Mouse (Mus musculus): Measurements from ENCODE around the gene Peli3. TPM values are rescaled to one million over a fixed set of nuclear protein-coding genes. Genes with fewer than 3 reads are reported as not detected.
A peak's percentile ranks its signal among the peaks of the same experiment; 100 is the strongest.
"Not testable (repeated sequence)": the region's sequence is repeated elsewhere in the genome, so short reads cannot be mapped to it uniquely, and the experiment has no call there.

Peli3 gene
- 5.0 and 5.1 TPM in 2 replicates for polyA plus RNA-seq (2015; fragmentation: Nextera tagmentation; extraction: Ambion mirVana)

GRCm38 (mm10) chr19:4942551-4943252, at the start of gene Peli3:
Gene Peli3, minus strand, starts transcription at chr19:4943127.
- Histone ChIP-seq H3K9me3 (replicated peaks) (no peaks in the 10 kb centered on the region), H3K4me2 (replicated peaks) (peak within 1 kb of the TSS; percentile 78), H3K36me3 (no peaks in the 10 kb centered on the region), H3K27me3 (no peaks in the 10 kb centered on the region), H3K27ac (replicated peaks) (peak within 1 kb of the TSS; percentile 66), H3K4me1 (peaks cover 22% of the 10 kb centered on the region), H3K4me3 (replicated peaks) (peak within 1 kb of the TSS; percentile 72), H3K9ac (peak within 1 kb of the TSS; percentile 45)
- WGBS: under 1% methylated on average over 50 of the region's 55 CpGs
- peak; percentile 93 for ATAC-seq (ENCODE audit: insufficient number of reproducible peaks, low FRiP score, low TSS enrichment, low read depth)

GRCm38 (mm10) chr19:4992371-4992770, 49.4 kb upstream of the Peli3 start:
- no peak for ATAC-seq (ENCODE audit: insufficient number of reproducible peaks, low FRiP score, low TSS enrichment, low read depth)
- Histone ChIP-seq H3K9me3 (replicated peaks) (no peaks in the 10 kb centered on the region), H3K4me1 (peaks cover 5% of the 10 kb centered on the region), H3K9ac (no peak overlapping the region), H3K27me3 (peaks cover 53% of the 10 kb centered on the region), H3K36me3 (no peaks in the 10 kb centered on the region), H3K4me3 (replicated peaks) (no peak overlapping the region), H3K4me2 (replicated peaks) (no peak overlapping the region), H3K27ac (replicated peaks) (no peak overlapping the region)
- WGBS: 11% methylated on average over 8 of the region's 8 CpGs

GRCm38 (mm10) chr19:4990716-4991115, 47.8 kb upstream of the Peli3 start:
- Histone ChIP-seq H3K9ac (no peak overlapping the region), H3K27me3 (peaks cover 60% of the 10 kb centered on the region), H3K9me3 (replicated peaks) (no peaks in the 10 kb centered on the region), H3K4me3 (replicated peaks) (no peak overlapping the region), H3K27ac (replicated peaks) (no peak overlapping the region), H3K36me3 (no peaks in the 10 kb centered on the region), H3K4me1 (peaks cover 5% of the 10 kb centered on the region), H3K4me2 (replicated peaks) (0 out of 2 replicates have a peak overlapping the region, but pooled peaks have one; percentile 10)
- no peak for ATAC-seq (ENCODE audit: insufficient number of reproducible peaks, low FRiP score, low TSS enrichment, low read depth)
- whole genome bisulfite sequencing: 1% methylated on average over 20 of the region's 22 CpGs

- Histone ChIP-seq H3K27ac (replicated peaks) (no peak within 1 kb of the TSS), H3K9ac (no peak within 1 kb of the TSS), H3K4me2 (replicated peaks) (0 out of 2 replicates have a peak within 1 kb of the TSS, but pooled peaks have one; percentile 10), H3K4me1 (peaks cover 5% of the 10 kb centered on the region), H3K36me3 (no peaks in the 10 kb centered on the region), H3K9me3 (replicated peaks) (no peaks in the 10 kb centered on the region), H3K4me3 (replicated peaks) (no peak within 1 kb of the TSS), H3K27me3 (peaks cover 65% of the 10 kb centered on the region)
- whole genome bisulfite sequencing: 17% methylated on average over 4 of the region's 4 CpGs
- no peak for ATAC-seq (ENCODE audit: insufficient number of reproducible peaks, low FRiP score, low TSS enrichment, low read depth)
These were observed 47.3 kb upstream of the Peli3 start, which contains the start of gene Npas4 for GRCm38 (mm10) chr19:4990256-4990625. Gene Npas4, minus strand, starts transcription at chr19:4990316.

- Histone ChIP-seq H3K4me2 (replicated peaks) (no peak overlapping the region), H3K36me3 (no peaks in the 10 kb centered on the region), H3K27me3 (peaks cover 67% of the 10 kb centered on the region), H3K9me3 (replicated peaks) (no peaks in the 10 kb centered on the region), H3K4me1 (peaks cover 5% of the 10 kb centered on the region), H3K27ac (replicated peaks) (no peak overlapping the region), H3K9ac (no peak overlapping the region), H3K4me3 (replicated peaks) (no peak overlapping the region)
- ATAC-seq (ENCODE audit: insufficient number of reproducible peaks, low FRiP score, low TSS enrichment, low read depth): no peak
- WGBS: 18% methylated on average over 45 of the region's 47 CpGs
These were observed 46.7 kb upstream of the Peli3 start for GRCm38 (mm10) chr19:4989434-4990255.

GRCm38 (mm10) chr19:4989013-4989412, 46.1 kb upstream of the Peli3 start:
- H3K4me3 ChIP-seq (replicated peaks): no peak overlapping the region
- no peak for ATAC-seq (ENCODE audit: insufficient number of reproducible peaks, low FRiP score, low TSS enrichment, low read depth)
- H3K4me2 ChIP-seq (replicated peaks): no peak overlapping the region
- 3% methylated on average over 13 of the region's 13 CpGs for WGBS
- no peaks in the 10 kb centered on the region for H3K9me3 ChIP-seq (replicated peaks)
- peaks cover 5% of the 10 kb centered on the region for H3K4me1 ChIP-seq
- H3K36me3 ChIP-seq: no peaks in the 10 kb centered on the region
- no peak overlapping the region for H3K27ac ChIP-seq (replicated peaks)
- peaks cover 68% of the 10 kb centered on the region for H3K27me3 ChIP-seq
- no peak overlapping the region for H3K9ac ChIP-seq

- no peak for ATAC-seq (ENCODE audit: insufficient number of reproducible peaks, low FRiP score, low TSS enrichment, low read depth)
- no peak overlapping the region for H3K9ac ChIP-seq
- H3K4me1 ChIP-seq: no peaks in the 10 kb centered on the region
- H3K27ac ChIP-seq (replicated peaks): no peak overlapping the region
- peaks cover 43% of the 10 kb centered on the region for H3K27me3 ChIP-seq
- H3K36me3 ChIP-seq: no peaks in the 10 kb centered on the region
- no peak overlapping the region for H3K4me3 ChIP-seq (replicated peaks)
- no peaks in the 10 kb centered on the region for H3K9me3 ChIP-seq (replicated peaks)
- no peak overlapping the region for H3K4me2 ChIP-seq (replicated peaks)
These were observed 38.8 kb upstream of the Peli3 start for GRCm38 (mm10) chr19:4981767-4982166.

- Histone ChIP-seq H3K9me3 (replicated peaks) (no peaks in the 10 kb centered on the region), H3K27me3 (no peaks in the 10 kb centered on the region), H3K4me3 (replicated peaks) (no peak overlapping the region), H3K9ac (no peak overlapping the region), H3K4me1 (no peaks in the 10 kb centered on the region; the same call in 1 of the 2 replicates), H3K36me3 (peaks cover 28% of the 10 kb centered on the region), H3K27ac (replicated peaks) (no peak overlapping the region), H3K4me2 (replicated peaks) (no peak overlapping the region)
- 85% methylated on average over 2 of the region's 2 CpGs for WGBS
- ATAC-seq (ENCODE audit: insufficient number of reproducible peaks, low FRiP score, low TSS enrichment, low read depth): no peak
These were observed 25.3 kb upstream of the Peli3 start for GRCm38 (mm10) chr19:4968236-4968635.

GRCm38 (mm10) chr19:4961928-4962601, 19.1 kb upstream of the Peli3 start, which contains the start of gene Mrpl11:
Gene Mrpl11, plus strand, starts transcription at chr19:4962147.
- H3K4me1 ChIP-seq: peaks cover 8% of the 10 kb centered on the region
- peak within 1 kb of the TSS; percentile 85 for H3K9ac ChIP-seq
- peak; percentile 94 for ATAC-seq (ENCODE audit: insufficient number of reproducible peaks, low FRiP score, low TSS enrichment, low read depth)
- peak within 1 kb of the TSS; percentile 83 for H3K27ac ChIP-seq (replicated peaks)
- H3K4me3 ChIP-seq (replicated peaks): peak within 1 kb of the TSS; percentile 94
- no peaks in the 10 kb centered on the region for H3K27me3 ChIP-seq
- peaks cover 24% of the 10 kb centered on the region for H3K36me3 ChIP-seq
- under 1% methylated on average over 34 of the region's 34 CpGs for WGBS
- no peaks in the 10 kb centered on the region for H3K9me3 ChIP-seq (replicated peaks)
- peak within 1 kb of the TSS; percentile 65 for H3K4me2 ChIP-seq (replicated peaks)

- H3K4me1 ChIP-seq; H3K27me3 ChIP-seq; H3K36me3 ChIP-seq; H3K27ac ChIP-seq (replicated peaks); H3K9me3 ChIP-seq (replicated peaks); H3K9ac ChIP-seq; H3K4me2 ChIP-seq (replicated peaks); H3K4me3 ChIP-seq (replicated peaks); ATAC-seq (ENCODE audit: insufficient number of reproducible peaks, low FRiP score, low TSS enrichment, low read depth): not testable (repeated sequence)
- 77% methylated on average over 9 of the region's 9 CpGs for WGBS
These were observed 5.7 kb upstream of the Peli3 start for GRCm38 (mm10) chr19:4948641-4949040.

- Histone ChIP-seq H3K36me3 (no peaks in the 10 kb centered on the region), H3K4me1 (peaks cover 15% of the 10 kb centered on the region), H3K4me3 (replicated peaks) (no peak overlapping the region), H3K27me3 (no peaks in the 10 kb centered on the region), H3K9me3 (replicated peaks) (no peaks in the 10 kb centered on the region), H3K9ac (no peak overlapping the region), H3K4me2 (replicated peaks) (no peak overlapping the region), H3K27ac (replicated peaks) (no peak overlapping the region; the same call in 1 of the 2 replicates)
- 27% methylated on average over 6 of the region's 6 CpGs for WGBS
- ATAC-seq (ENCODE audit: insufficient number of reproducible peaks, low FRiP score, low TSS enrichment, low read depth): no peak
These were observed 2.6 kb upstream of the Peli3 start for GRCm38 (mm10) chr19:4945540-4945939.

All from embryonic facial prominence, embryonic 15.5 days (tissue).